Mouse (Mus musculus): ENCODE measurements around the gene Gm13030.

DNA sequence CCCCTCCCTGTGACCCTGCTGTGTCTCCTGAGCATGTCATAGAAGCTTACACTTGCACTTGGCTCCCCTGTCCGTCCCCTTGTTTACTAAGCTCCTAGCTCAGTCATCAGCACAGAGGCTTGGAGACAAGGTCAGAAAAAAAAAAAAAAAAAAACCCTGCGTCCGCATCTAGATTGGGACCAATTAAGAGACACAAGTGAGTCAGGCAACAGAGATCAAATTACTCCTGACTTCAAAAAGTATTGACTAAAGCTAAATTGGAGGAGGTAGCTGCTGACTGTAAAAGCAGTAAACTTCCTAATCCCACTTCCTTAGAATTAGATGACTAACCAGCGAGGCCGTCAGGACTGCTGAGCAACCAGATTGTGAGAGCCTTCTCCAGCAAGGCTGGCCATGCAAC is 8.7 kb downstream of the Gm13030 start:
- TF ChIP-seq GATA1 (IDR thresholded peaks at IDR 0.05; ENCODE audit: borderline replicate concordance, low read length): no peak
- no peak for TF ChIP-seq FLI1 (IDR thresholded peaks at IDR 0.05; ENCODE audit: low read length)
